Mouse (Mus musculus) stomach, embryonic 14.5 days (tissue): Measurements from ENCODE around the gene Cfap44. TPM values are rescaled to one million over a fixed set of nuclear protein-coding genes. Genes with fewer than 3 reads are reported as not detected.

Experiments
- ATAC-seq: fragments of 200-750 bp; cut with Nextera tagmentation; 2 replicates; pipeline ENCODE4 v1.8.0; 2017; ENCODE audit warnings: low read depth, moderate TSS enrichment; ENCODE audit not compliant: insufficient number of reproducible peaks, insufficient read depth, low FRiP score
- H3K27ac ChIP-seq: fragments of 300-500 bp; sonication (generic); 2 replicates; pipeline ENCODE4 v1.5.1; 2014; ENCODE audit warnings: mild to moderate bottlenecking, low read length, moderate library complexity, mixed read lengths
- H3K27me3 ChIP-seq: fragments of 300-500 bp; sonication (generic); 2 replicates; pipeline ENCODE4 v1.6.1; 2014; ENCODE audit warnings: low read length, control low read depth, mixed read lengths; ENCODE audit not compliant: control insufficient read depth, insufficient read depth
- H3K36me3 ChIP-seq: fragments of 300-500 bp; sonication (generic); 2 replicates; pipeline ENCODE4 v1.6.1; 2014; ENCODE audit warnings: mild to moderate bottlenecking, control low read depth, low read length, moderate library complexity, mixed read lengths; ENCODE audit not compliant: control insufficient read depth, insufficient read depth
- H3K4me1 ChIP-seq: fragments of 300-500 bp; sonication (generic); 2 replicates; pipeline ENCODE4 v1.6.1; 2014; ENCODE audit warnings: low read length, control low read depth, mixed read lengths; ENCODE audit not compliant: control insufficient read depth, insufficient read depth
- H3K4me2 ChIP-seq: fragments of 300-500 bp; sonication (generic); replicated peaks from 2 replicates; pipeline ENCODE4 v1.6.1; 2014; ENCODE audit warnings: low read depth, low read length, control low read depth
- H3K4me3 ChIP-seq: fragments of 300-500 bp; sonication (generic); 2 replicates; pipeline ENCODE4 v1.5.1; 2014; ENCODE audit warnings: low read depth, low read length, control low read depth
- H3K9ac ChIP-seq: fragments of 300-500 bp; sonication (generic); replicated peaks from 2 replicates; pipeline ENCODE4 v1.6.1; 2014; ENCODE audit warnings: low read depth, mild to moderate bottlenecking, control low read depth, low read length, moderate library complexity, mixed read lengths
- H3K9me3 ChIP-seq: fragments of 300-500 bp; sonication (generic); 2 replicates; pipeline ENCODE4 v1.6.1; 2016; ENCODE audit warnings: low read depth, low read length, control low read depth; ENCODE audit not compliant: control insufficient read depth
- WGBS: fragments of 180-500 bp; shearing (Covaris S2); extraction: QIAGEN DNeasy Blood & Tissue Kit; methylation state at CpG from one replicate; pipeline ENCODE4 v1.1.7; 2014; 5-methylcytosine and 5-hydroxymethylcytosine counted together
- polyA plus RNA-seq: library from polyadenylated mRNA; unstranded; fragments of >200 nt; fragmentation: Nextera tagmentation; extraction: Ambion mirVana; gene quantifications from 2 replicates; pipeline ENCODE4 v1.2.1, GENCODE M21; 2014

Gene Cfap44
- polyA plus RNA-seq, 1 experiment from 2014 or later, result 0.25 TPM

DNA sequence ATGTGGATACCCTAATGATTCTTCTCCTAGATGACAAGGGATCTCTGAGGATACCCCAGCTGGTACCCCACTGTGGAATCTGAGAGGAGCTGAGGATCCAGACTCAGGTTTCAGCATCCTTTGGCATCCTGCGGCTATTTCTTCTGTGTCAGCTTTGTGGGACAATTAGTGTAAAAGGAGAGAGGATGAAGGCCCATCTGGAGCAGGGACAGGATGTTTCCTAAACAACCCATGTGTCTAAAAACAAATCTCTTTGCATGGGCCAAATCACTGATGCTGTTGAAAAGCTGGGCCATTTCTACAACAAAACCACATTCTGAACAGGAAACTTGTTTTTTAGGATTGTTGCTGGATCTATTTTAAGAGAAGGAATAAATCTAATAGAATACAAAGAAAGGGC is 110.6 kb downstream of the Cfap44 start:
- H3K36me3 ChIP-seq, result peaks cover 25% of the 10 kb centered on the region
- ATAC-seq, result no peak
- H3K27ac ChIP-seq, result no peak overlapping the region
- no peak overlapping the region for H3K4me3 ChIP-seq
- H3K27me3 ChIP-seq, result no peaks in the 10 kb centered on the region
- H3K4me1 ChIP-seq, result 0 out of 2 replicates have a peak, but pooled peaks cover 8% of the 10 kb centered on the region
- 92% methylated on average over 1 of the region's 1 CpGs for whole genome bisulfite sequencing
- H3K9me3 ChIP-seq, result no peaks in the 10 kb centered on the region; the same call in 1 of the 2 replicates
- no peak overlapping the region for H3K4me2 ChIP-seq
- no peak overlapping the region for H3K9ac ChIP-seq

DNA sequence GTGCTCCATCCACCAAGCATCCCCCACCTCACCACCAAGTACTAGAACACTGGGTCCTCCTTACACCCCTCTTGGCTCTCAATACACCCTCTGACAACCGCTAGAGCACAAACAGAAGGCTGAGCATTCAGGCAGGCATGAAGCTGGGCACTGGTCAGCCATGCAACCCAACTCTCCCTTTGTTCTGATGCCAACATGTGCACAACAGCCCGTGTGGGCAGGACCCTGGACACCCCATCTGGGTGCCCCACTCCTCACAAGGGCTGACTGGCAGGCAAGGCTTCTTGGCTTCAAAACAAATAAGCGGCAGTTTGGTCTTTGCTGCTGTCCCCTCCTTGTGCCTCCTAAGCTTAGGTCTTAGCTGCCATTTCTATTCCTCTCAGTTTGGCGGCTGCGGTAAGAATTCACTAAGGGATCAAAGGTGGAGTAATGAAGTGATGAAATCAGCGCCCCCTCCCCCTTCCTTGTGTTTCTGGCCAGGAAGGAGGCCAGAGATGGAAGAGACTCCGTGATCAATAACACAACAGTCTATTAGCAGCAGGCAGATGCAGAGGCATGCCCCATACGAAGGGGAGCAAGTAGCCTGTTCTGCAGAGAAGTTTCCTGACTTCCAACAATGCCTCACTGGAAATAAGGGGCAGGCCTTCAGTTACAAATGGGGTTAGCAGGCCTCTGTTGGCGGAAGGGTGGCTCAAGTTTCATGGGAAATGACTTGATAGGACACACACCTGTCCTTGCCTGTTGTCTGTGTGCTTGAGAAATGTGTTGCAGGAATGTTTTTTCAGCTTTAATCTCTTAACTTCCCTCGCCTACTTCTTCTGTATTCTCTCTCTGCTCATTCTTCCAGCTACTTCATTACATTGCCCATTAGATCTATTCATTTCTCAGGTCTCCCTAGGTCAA is 112.7 kb downstream of the Cfap44 start:
- ATAC-seq, result no peak
- Histone ChIP-seq H3K9me3 (no peaks in the 10 kb centered on the region; the same call in 1 of the 2 replicates), H3K4me3 (no peak overlapping the region), H3K27ac (no peak overlapping the region), H3K27me3 (no peaks in the 10 kb centered on the region), H3K4me2 (no peak overlapping the region), H3K4me1 (0 out of 2 replicates have a peak, but pooled peaks cover 8% of the 10 kb centered on the region), H3K9ac (no peak overlapping the region), H3K36me3 (peaks cover 8% of the 10 kb centered on the region)
- WGBS, result 63% methylated on average over 10 of the region's 10 CpGs

GRCm38 (mm10) chr16:44508025-44508424 is 113.4 kb downstream of the Cfap44 start:
- no peak overlapping the region for H3K9ac ChIP-seq
- peaks cover 6% of the 10 kb centered on the region for H3K36me3 ChIP-seq
- H3K9me3 ChIP-seq, result no peaks in the 10 kb centered on the region; the same call in 1 of the 2 replicates
- H3K4me2 ChIP-seq, result no peak overlapping the region
- no peak for ATAC-seq
- 0 out of 2 replicates have a peak, but pooled peaks cover 5% of the 10 kb centered on the region for H3K4me1 ChIP-seq
- 80% methylated on average over 5 of the region's 5 CpGs for WGBS
- no peak overlapping the region for H3K4me3 ChIP-seq
- H3K27me3 ChIP-seq, result no peaks in the 10 kb centered on the region
- no peak overlapping the region for H3K27ac ChIP-seq

DNA sequence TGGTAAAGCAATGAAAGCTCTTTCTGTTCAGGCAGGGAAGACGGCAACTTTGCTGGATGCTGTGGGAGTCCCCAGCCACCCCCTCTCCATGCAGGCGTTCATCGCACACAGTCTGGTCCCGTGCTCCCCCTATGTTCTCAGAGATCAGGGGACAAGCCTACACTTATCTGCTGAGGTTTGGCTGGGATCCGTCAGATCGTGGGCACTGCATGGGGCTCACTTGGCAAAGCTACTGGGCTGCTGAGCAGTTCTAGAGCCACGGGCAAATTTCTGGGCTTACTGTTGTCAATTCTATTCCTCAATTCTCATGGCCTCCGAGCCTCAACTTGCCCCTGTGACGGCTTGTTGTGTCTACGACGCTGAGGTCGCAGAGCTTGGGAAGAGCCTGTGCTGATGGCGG is 114.2 kb downstream of the Cfap44 start:
- H3K4me1 ChIP-seq, result no peaks in the 10 kb centered on the region
- no peak overlapping the region for H3K27ac ChIP-seq
- H3K27me3 ChIP-seq, result no peaks in the 10 kb centered on the region
- ATAC-seq, result no peak
- H3K9ac ChIP-seq, result no peak overlapping the region
- H3K9me3 ChIP-seq, result no peaks in the 10 kb centered on the region; the same call in 1 of the 2 replicates
- no peak overlapping the region for H3K4me3 ChIP-seq
- H3K4me2 ChIP-seq, result no peak overlapping the region
- H3K36me3 ChIP-seq, result no peaks in the 10 kb centered on the region; the same call in none of the 2 replicates
- 91% methylated on average over 13 of the region's 13 CpGs for WGBS

DNA sequence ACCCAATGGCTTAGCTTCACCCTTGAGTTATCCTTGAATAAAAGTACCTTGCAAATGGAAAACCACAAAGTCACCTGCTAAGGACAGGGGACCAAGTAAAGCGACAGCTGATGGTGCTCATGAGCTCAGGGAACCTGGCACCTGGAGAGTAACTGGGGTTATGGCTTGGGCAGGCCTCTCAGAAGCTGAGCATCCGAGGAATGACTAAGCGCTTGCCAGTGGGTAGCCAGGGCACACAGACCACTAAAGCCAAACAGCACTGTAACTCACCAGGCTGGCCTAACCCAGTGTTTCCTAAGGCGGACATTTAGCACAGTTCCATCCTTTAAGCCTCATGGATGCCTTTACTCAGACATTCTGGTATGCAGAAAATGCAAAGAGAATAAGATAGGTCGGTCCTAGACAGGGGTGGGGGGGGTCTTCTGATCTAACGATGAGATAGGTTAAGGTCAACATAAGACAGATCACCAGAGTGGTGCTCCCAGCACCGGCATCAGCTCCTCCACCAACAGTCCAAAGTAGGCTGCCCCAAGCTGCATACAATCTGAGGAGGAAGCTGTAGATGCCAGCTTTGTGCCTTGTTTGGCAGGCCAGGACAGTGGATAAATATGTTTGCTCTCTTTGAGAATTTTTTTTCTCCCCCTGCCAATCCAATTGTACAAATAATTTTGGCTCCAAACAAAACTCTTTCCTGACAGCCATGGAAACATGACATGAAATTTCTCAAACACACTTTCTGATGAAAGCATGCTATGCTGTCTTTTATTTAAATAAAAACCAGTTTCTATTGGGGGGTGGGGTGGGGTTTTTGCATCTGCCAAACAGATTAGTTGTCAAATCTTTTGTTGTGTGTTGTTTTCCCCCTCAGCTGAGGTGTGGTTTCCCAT is 115.1 kb downstream of the Cfap44 start:
- H3K9me3 ChIP-seq, result no peaks in the 10 kb centered on the region; the same call in 1 of the 2 replicates
- H3K36me3 ChIP-seq, result no peaks in the 10 kb centered on the region; the same call in 1 of the 2 replicates
- H3K4me1 ChIP-seq, result no peaks in the 10 kb centered on the region
- H3K27me3 ChIP-seq, result no peaks in the 10 kb centered on the region
- H3K9ac ChIP-seq, result no peak overlapping the region
- no peak overlapping the region for H3K27ac ChIP-seq
- no peak for ATAC-seq
- 59% methylated on average over 7 of the region's 7 CpGs for WGBS
- no peak overlapping the region for H3K4me3 ChIP-seq
- no peak overlapping the region for H3K4me2 ChIP-seq

DNA sequence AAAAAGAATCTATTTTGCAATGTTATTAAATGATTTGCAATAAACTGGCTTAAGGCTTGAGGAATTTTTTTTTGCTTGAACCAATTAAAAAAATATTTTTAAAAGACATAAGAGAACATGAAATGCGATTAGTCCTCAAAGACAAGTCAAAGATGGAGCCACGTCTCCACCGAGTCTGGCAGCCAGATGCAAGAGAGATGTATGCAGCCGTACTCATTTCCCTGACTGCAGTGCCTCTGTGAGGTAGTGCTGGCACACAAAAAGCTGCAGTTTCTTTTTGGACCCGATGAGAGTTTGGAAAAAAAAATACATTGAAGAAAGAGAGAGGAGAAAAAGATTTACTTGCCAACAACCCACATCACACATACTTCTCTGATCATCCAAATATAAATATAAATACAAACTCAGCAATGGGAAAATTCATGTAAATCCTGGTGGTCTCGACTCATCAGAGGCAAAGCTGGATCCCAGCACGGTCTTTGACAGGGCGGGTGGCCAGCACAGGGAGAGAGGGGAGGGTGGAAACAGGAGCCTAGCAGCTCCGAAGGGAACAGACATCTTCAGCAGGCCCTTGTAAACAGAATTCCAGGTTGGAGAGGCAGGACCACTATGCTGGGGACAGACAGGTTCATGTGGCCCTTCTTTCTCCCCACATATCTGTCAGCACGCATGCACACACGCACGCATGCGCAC is 116.1 kb downstream of the Cfap44 start:
- H3K36me3 ChIP-seq, result no peaks in the 10 kb centered on the region
- no peaks in the 10 kb centered on the region for H3K4me1 ChIP-seq
- no peaks in the 10 kb centered on the region for H3K9me3 ChIP-seq
- H3K4me2 ChIP-seq, result no peak overlapping the region
- no peak overlapping the region for H3K9ac ChIP-seq
- no peak overlapping the region for H3K4me3 ChIP-seq
- no peaks in the 10 kb centered on the region for H3K27me3 ChIP-seq
- H3K27ac ChIP-seq, result no peak overlapping the region
- no peak for ATAC-seq
- 69% methylated on average over 13 of the region's 13 CpGs for WGBS

- WGBS, result 70% methylated on average over 6 of the region's 6 CpGs
- ATAC-seq, result no peak
- no peaks in the 10 kb centered on the region for H3K4me1 ChIP-seq
- H3K9ac ChIP-seq, result no peak overlapping the region
- no peaks in the 10 kb centered on the region for H3K9me3 ChIP-seq
- H3K4me2 ChIP-seq, result no peak overlapping the region
- H3K27me3 ChIP-seq, result no peaks in the 10 kb centered on the region
- no peak overlapping the region for H3K4me3 ChIP-seq
- no peak overlapping the region for H3K27ac ChIP-seq
- peaks cover 13% of the 10 kb centered on the region; the same call in 1 of the 2 replicates for H3K36me3 ChIP-seq
Observed at GRCm38 (mm10) chr16:44516498-44516897, 121.9 kb downstream of the Cfap44 start.

DNA sequence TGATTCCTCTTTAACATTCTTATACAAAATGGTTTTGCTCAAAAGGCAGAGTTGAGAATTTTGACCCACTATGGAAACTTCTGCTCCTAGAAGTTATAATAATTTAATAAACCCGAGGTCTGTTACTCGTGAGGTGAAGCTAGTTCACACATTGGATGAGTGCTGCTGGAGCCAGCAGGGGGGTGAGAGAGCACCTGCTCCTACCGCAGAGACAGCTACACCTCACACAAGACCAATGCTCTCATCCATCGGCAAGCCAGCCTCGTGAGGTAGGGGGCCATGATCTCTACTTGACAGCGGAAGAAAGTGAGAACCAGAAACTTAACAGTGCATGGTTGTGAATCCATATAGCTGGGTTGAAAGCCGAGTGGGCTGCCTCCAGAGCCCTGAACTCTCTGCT is 129.0 kb downstream of the Cfap44 start:
- Histone ChIP-seq H3K27me3 (no peaks in the 10 kb centered on the region), H3K4me2 (no peak overlapping the region), H3K27ac (no peak overlapping the region), H3K4me3 (no peak overlapping the region), H3K9ac (no peak overlapping the region), H3K36me3 (peaks cover 13% of the 10 kb centered on the region; the same call in 1 of the 2 replicates), H3K4me1 (peaks cover 11% of the 10 kb centered on the region; the same call in 1 of the 2 replicates), H3K9me3 (no peaks in the 10 kb centered on the region)
- no peak for ATAC-seq
- WGBS, result 79% methylated on average over 7 of the region's 7 CpGs
